Mouse (Mus musculus) bone marrow, adult 2 months (tissue): ENCODE measurements around the gene Ormdl3. TPM values are rescaled to one million over a fixed set of nuclear protein-coding genes. Genes with fewer than 3 reads are reported as not detected.
"Not testable (repeated sequence)": the region's sequence is repeated elsewhere in the genome, so short reads cannot be mapped to it uniquely, and the experiment has no call there.

Source experiments
- H3K27ac ChIP-seq: fragments of 200-500 bp; 2 replicates; pipeline ENCODE4 v1.5.1; 2012; ENCODE audit warnings: low read depth, mild to moderate bottlenecking, control low read depth, inconsistent platforms, low read length; ENCODE audit not compliant: control insufficient read depth, poor library complexity, insufficient read depth
- H3K4me1 ChIP-seq: fragments of 200-500 bp; 2 replicates; pipeline ENCODE4 v1.6.1; 2011; ENCODE audit warnings: low read length; ENCODE audit not compliant: control insufficient read depth, insufficient read depth
- H3K4me3 ChIP-seq: fragments of 200-500 bp; replicated peaks from 2 replicates; pipeline ENCODE3; 2011; ENCODE audit warnings: mild to moderate bottlenecking, low read depth, low read length, control low read depth; ENCODE audit not compliant: control insufficient read depth
- CTCF ChIP-seq: fragments of 200-500 bp; IDR thresholded peaks from 2 replicates; pipeline ENCODE4 v1.5.1; 2011; ENCODE audit warnings: low read length, control low read depth; ENCODE audit not compliant: control insufficient read depth, insufficient read depth
- POLR2A ChIP-seq: fragments of 200-500 bp; IDR thresholded peaks from 2 replicates; pipeline ENCODE4 v1.6.1; 2011; ENCODE audit warnings: low read depth, mild to moderate bottlenecking, control low read depth, low read length, borderline replicate concordance; ENCODE audit not compliant: control insufficient read depth
- WGBS: fragments of 180-500 bp; shearing (Covaris S2); methylation state at CpG from one replicate; pipeline ENCODE4 v1.1.7; 2018; 5-methylcytosine and 5-hydroxymethylcytosine counted together
- polyA plus RNA-seq: library from polyadenylated mRNA; stranded (reverse); fragments of >200 nt; gene quantifications from 2 replicates; pipeline ENCODE4 v1.2.4, GENCODE M21; 2011; ENCODE audit warnings: low replicate concordance; ENCODE audit not compliant: missing spikeins, insufficient read depth, insufficient read length

Gene Ormdl3
- polyA plus RNA-seq, result 41.1 and 41.2 TPM in 2 replicates

DNA sequence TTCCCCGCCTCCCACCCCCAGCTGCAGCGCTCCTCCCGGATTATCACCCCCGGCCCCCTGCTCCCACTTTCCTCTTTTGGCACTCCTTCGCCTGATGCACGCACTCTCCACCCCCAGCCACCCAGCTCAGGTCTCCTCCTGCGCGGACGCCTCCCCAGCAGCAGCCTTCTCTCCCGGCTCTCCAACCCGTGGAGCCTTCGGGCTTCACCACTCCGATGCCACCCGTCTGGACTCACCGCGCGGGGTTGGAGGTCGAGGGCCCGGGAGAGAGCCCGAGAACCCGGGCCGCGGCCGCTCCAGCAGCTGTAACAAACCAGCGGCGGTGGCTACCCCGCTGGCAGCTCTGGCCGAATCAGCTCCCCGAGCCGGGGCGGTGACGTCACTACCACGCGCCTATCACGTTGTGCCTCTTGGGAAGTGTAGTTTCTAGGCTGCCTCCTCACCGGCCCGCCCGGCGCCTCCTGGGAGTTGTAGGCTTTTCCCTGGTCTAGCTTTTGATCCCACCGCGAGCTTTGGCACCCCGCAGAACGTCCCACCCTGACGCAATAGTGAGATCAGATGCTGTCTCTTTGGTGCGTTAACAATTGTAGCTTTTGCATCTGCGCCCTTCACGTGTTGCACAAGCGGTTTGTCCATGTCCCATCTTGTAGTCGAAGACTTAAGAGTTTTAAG is at the start of gene Ormdl3:
Ormdl3 (minus strand) TSS at position 477 of the 672 bp plus-strand sequence.
- Histone ChIP-seq H3K4me1 (peaks cover 4% of the 10 kb centered on the region), H3K27ac (peak within 1 kb of the TSS; percentile 94), H3K4me3 (peak within 1 kb of the TSS; percentile 84)
- no peak for TF ChIP-seq CTCF
- TF ChIP-seq POLR2A, result peak; percentile 83; the same call in 1 of the 2 replicates
- WGBS, result under 1% methylated on average over 49 of the region's 49 CpGs

DNA sequence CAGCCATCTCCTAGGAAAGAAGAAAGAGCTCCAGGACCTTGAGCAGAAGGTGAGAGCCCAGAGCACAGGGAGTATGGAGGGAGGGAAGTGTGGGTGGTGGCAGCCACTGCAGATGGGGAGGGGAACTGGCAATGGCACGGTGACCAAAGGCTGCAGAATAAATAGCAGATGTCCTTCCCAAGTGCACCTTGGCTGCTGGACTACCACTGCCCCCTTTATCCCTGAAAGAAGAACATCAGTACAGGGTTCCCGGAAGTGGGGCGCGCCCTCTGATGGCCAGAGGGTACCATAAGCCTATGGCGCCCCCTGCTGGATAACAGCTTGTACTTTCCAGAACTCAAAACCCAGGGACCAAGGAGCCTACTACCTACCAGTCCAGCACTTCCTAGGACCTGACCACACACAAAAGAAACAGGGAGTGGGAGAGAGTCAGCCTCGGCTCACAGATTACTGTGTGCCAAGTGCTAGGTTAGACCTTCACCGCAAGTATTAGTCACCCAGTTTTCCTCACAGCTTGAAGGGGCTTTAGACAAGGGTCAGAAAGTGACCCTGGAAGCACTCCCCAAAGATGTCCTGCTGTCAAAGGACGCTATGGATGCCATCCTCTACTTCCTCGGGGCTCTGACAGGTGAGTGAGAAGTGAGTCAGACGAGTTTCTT is 48.3 kb upstream of the Ormdl3 start:
- not testable (repeated sequence) for H3K27ac ChIP-seq, H3K4me1 ChIP-seq, H3K4me3 ChIP-seq
- 29% methylated on average over 10 of the region's 10 CpGs for WGBS

DNA sequence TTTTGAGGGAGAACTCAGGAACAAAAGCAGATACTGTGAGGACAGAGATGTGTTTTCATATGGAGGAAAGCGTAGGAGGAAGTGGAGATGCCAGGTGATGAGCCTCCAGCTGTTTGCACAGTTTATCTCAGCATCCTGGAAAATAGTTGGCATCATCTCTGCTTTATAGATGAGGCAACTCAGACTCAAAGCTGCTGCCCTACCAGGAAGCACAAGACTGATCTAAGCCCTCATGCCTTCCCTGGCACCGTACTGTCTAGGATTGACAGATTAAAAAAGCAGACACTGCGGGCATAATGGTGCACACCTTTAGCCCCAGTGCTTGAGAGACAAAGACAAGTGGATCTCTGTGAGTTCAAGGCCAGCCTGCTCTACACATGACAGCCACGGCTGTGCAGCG is 43.5 kb upstream of the Ormdl3 start:
- no peak for TF ChIP-seq CTCF
- TF ChIP-seq POLR2A, result no peak
- Histone ChIP-seq H3K4me1 (no peaks in the 10 kb centered on the region), H3K27ac (no peak overlapping the region), H3K4me3 (no peak overlapping the region)
- WGBS, result 76% methylated on average over 5 of the region's 5 CpGs

DNA sequence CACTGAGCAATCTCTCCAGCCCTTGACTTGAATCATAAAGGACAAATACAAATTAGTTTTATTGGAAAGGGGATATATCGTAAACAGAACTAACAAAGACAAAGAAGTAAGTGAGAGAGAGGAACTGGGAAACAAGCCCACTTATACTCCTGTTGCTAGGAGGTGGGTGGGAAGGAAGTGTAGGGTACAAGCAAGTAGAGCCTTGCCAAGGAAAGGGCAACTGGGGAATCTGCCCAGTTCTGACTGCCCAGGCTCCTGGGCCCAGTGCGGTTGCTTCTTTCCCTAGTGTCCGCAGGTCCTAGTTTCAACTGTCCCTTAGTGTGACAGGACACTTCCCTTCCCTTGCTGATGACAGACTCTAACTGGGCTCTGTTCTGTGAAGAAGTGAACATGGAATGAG is 41.5 kb upstream of the Ormdl3 start:
- 92% methylated on average over 3 of the region's 3 CpGs for WGBS
- Histone ChIP-seq H3K27ac (no peak overlapping the region), H3K4me3 (no peak overlapping the region), H3K4me1 (no peaks in the 10 kb centered on the region)
- TF ChIP-seq CTCF (no peak), POLR2A (no peak)

DNA sequence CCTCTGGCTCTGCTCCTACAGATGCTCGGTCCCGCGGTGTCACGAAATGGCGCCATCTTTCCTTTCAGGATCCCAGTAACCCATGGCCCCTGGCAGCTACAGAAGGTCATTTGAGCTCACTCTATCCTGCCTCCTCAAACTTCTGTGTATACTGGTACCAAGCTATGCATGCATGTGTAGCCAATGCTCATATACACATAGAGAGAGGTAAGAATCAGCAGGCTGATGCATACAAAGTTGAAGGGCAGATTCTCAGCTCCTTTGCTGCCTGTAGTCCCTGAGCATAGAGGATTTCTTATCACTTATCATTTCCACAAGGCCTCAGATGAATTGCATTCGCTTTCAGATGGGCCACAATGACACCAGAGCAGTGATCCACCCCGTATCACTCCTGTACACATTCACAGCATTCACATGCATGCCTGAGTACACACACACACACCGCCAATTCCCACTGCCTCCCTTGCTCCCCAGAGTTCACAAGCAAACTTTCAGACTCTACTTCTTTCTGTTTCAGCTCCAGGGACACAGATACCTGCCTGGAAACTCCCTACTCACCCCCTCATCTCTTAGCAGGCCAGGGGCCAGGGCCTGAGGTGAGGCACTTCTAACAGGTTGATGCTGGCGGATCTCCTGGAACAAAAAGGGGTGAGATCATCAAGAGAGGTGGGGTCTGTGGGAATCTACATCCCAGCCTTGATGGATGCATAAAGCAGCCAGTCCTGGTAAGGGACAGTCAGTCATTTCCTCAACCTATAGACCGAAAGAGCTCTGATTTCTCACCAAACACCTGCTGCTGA is 38.6 kb upstream of the Ormdl3 start, which contains the start of the genes Gm12355 and Gsdma3:
Gm12355 (minus strand) TSS at position 51 of the 800 bp plus-strand sequence.
Gsdma3 (plus strand) TSS at position 750 of the 800 bp plus-strand sequence.
- Histone ChIP-seq H3K27ac (no peak within 1 kb of the TSS), H3K4me3 (no peak within 1 kb of the TSS), H3K4me1 (no peaks in the 10 kb centered on the region)
- TF ChIP-seq POLR2A, result no peak
- no peak for TF ChIP-seq CTCF
- WGBS, result 86% methylated on average over 10 of the region's 10 CpGs

DNA sequence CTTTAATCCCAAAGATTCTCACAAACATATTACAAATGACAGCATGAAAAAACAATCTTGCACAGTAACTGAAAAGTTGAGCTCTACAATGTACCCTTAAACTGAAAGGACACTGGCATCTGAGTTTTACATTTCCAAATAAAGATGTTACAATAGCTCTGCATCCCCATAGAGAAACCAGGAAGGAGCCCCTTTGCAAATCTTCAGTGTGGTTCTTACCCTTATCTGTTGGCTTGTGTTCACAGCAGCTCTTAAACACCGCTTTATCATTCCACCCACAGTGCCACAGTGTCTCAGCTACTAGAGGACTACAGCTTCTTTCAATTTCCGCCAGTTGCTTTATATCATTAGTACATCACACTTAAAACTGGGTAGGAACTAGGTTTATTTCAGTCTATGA is 37.2 kb upstream of the Ormdl3 start:
- H3K27ac ChIP-seq, H3K4me1 ChIP-seq, H3K4me3 ChIP-seq: not testable (repeated sequence)
- WGBS, result 72% methylated on average over 2 of the region's 2 CpGs

DNA sequence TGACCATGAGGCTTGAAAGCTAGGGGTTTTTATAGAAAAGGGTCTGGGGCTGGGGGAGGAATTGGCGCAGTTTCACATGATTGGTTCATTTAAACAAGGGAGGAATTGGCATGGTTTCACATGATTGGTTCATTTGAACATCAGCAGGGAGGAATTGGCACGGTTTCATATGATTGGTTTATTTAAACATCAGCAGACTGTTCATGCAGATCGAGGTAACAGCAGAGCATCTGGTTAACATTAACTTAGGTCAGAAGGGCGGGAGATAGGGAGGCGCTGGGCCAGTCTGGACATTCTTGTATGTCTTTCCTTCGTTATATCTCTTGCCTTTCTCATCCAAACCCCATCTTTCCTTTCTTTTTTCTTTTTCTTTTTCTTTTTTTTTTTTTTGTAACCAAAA is 36.8 kb upstream of the Ormdl3 start:
- not testable (repeated sequence) for H3K27ac ChIP-seq, H3K4me3 ChIP-seq, H3K4me1 ChIP-seq
- 72% methylated on average over 6 of the region's 6 CpGs for WGBS

DNA sequence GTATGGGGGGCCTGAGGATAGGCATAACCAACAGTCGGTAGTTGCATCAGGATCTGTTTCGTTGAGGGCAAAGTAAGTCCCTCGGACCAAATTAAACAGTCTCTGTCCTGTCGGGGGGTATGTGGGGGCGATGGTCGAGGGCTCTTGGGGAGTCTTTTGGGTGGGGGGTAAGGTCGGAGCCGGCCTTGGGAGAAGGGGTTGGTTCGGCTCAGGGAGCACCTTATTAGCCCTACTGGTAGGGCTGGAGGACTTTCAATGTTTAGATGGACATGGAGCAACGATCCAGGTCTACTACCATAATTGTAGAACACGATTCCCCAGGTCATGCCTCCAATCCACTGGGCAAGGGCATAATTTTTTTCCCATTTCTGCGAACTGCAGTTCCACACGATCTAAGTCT is 33.6 kb upstream of the Ormdl3 start:
- H3K4me3 ChIP-seq, result no peak overlapping the region
- H3K27ac ChIP-seq, result no peak overlapping the region
- no peak for TF ChIP-seq POLR2A
- TF ChIP-seq CTCF, result no peak
- H3K4me1 ChIP-seq, result no peaks in the 10 kb centered on the region
- WGBS, result 90% methylated on average over 13 of the region's 13 CpGs
